Mouse (Mus musculus) thymus, postnatal 10 days (tissue): ENCODE measurements around the gene Memo1.
"Not testable (repeated sequence)": the region's sequence is repeated elsewhere in the genome, so short reads cannot be mapped to it uniquely, and the experiment has no call there.

Experiments
- DNase-seq, 2 experiments: peaks; one replicate each; pipeline ENCODE4 v3.0.0; 2021; ENCODE audit warnings: low spot score in 2 of 2

The Memo1 gene

GRCm38 (mm10) chr17:74262415-74262814 lies 32.9 kb downstream of the Memo1 start:
- no peak for DNase-seq

GRCm38 (mm10) chr17:74245284-74245683 lies 50.0 kb downstream of the Memo1 start:
- no peak for DNase-seq

DNA sequence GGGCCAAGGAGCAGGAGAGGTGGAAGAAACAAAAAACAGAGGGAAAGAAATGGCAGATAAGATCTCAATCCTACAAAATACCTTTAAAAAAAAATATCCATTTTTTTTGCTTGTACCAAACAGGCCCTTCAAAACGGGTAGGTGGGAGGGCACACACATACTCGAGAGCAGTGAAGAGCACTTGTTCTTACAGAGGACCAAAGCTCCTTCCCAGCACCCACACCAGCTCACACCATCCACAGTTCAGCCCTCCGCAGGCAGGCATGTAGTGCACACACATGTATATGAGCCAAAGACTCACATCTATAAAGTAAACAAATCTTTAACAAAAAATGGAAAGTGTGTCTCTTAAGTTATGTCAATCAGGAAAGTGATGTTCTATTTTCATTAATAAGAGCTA lies 52.5 kb downstream of the Memo1 start:
- no peak for DNase-seq

DNA sequence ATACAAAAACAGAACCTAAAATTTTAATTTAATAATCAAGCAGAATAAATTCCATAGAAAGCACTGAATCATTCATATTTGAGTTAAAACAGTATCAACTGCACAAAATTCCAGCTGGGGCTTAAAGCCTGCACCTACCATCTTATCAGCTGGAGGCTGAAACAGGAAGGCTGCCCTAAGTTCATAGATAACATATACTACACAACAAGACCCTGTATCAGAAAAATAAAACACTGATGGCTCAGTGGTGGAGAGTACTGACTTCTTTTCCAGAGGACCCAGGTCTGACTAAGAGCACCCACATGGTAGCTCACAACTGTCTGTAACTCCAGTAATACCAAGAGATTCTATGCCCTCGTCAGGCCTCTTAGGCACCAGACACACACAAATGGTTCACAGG lies 55.0 kb downstream of the Memo1 start:
- no peak for DNase-seq

GRCm38 (mm10) chr17:74228131-74228759 lies 67.1 kb downstream of the Memo1 start:
- DNase-seq, result no peak

DNA sequence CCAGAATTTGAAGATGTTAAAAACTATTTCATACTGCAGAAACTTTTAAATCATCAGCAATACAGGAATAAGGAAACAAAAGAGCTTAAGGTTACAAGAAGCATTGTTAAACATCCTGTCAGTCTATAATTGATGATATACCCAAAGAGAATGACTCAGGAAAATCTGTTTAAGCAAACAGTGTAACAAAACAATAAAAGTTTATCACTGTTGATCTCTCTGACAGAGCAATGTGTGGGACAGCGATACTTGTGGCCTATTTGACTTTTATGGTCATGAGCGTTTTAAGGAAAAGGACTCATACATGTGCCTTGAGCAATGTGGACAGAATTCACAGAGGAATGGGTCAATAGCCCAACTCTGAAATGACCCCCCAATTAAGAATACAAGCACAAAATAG lies 78.0 kb downstream of the Memo1 start:
- no peak for DNase-seq

DNA sequence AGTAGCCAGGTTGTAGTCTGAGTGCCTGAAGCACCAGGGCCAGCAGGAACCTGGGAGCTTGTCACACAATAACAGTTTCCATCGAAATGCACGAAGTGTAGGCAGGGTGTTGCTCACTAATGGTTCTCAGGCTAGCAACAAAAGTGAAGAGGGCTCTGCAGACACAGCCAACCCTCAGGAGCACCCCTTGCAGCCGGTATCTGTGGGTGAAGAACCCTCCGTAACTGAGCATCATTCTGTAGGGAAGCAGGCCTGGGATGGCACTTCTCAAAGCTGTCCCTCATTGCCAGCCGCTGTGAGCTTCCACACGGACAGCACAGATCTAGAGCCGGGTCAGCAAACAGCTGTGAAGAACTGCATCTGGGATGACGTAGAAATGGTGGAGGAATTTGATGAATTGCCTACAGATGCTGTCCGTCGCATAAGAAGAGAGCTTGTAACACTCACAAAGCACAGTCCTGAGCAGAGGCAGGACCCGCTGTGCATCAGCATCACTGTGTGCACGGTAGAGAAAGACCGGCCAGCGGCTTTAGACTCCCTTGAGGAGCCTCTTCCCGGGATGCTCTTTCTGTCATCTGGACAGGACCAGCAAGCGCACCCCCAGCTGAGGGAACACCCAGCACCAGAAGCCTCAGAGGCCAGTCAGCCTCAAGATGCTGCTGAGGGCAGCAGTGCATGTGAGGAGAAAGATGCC lies 82.3 kb downstream of the Memo1 start:
- DNase-seq, result not testable (repeated sequence)

DNA sequence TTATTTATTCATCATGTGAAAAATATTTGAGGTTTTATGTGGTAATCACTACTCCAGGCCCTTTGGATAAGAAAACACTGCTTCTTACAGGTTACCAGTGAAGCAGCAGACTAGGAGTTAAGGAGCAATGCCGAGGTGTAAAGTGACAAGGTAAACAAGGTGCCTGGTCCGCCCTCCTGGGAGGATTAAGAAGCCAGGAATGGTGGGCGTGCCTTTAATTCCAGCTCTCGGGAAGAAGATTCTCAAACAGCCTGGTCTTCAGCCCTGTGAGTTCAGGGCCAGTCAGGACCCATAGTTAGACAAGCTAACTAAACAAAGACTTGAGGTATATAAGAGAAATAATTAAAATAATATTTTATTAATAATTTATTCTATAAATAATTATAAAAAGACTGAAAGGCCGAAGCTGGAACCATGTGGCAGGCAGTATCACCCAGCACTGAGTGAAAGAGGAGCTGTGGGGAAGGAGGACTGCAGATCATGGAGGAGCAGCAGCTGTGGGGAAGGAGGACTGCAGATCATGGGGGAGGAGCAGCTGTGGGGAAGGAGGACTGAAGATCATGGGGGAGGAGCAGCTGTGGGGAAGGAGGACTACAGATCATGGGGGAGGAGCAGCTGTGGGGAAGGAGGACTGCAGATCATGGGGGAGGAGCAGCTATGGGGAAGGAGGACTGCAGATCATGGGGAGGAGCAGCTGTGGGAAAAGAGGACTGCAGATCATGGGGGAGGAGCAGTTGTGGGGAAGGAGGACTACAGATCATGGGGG lies 86.0 kb downstream of the Memo1 start:
- DNase-seq, result no peak

- no peak for DNase-seq
Measured at GRCm38 (mm10) chr17:74195943-74196342, 99.4 kb downstream of the Memo1 start.

DNA sequence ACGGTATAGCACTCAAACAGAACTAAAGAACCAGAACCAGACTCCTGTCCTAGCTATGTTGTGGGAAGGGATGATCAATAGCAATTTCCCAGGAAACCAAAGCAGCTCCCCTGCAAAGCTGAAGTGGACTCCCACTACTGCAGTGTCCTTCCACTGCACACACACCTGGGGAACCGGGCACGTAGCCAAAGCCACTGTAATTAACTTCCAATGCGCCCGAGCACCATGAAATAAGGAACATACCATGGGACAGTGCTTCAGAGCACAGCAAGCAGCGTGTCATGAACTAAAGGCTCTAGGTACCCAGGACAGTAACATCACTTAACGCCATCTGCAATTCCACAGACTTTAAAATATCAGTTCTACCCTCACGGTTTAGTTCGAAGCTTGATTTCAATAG lies 100.6 kb downstream of the Memo1 start:
- DNase-seq, result no peak

- no peak for DNase-seq
Measured at GRCm38 (mm10) chr17:74193463-74193862, 101.9 kb downstream of the Memo1 start.

DNA sequence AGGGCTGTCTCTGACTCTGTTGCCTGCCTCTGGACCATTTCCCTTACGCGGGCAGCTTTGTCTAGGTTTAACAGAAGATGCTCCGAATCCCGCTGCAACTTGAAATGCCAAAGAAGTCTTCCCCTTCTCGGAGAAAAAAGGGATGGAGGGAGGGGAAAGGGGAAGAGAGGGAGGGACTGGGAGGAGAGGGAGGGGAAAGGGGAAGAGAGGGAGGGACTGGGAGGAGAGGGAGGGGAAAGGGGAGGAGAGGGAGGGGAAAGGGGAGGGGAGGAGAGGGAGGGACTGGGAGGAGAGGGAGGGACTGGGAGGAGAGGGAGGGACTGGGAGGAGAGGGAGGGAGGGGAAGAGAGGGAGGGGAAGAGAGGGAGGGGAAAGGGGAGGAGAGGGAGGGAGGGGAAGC lies 103.9 kb downstream of the Memo1 start:
- no peak for DNase-seq

- no peak for DNase-seq
Measured at GRCm38 (mm10) chr17:74186197-74186596, 109.1 kb downstream of the Memo1 start.

DNA sequence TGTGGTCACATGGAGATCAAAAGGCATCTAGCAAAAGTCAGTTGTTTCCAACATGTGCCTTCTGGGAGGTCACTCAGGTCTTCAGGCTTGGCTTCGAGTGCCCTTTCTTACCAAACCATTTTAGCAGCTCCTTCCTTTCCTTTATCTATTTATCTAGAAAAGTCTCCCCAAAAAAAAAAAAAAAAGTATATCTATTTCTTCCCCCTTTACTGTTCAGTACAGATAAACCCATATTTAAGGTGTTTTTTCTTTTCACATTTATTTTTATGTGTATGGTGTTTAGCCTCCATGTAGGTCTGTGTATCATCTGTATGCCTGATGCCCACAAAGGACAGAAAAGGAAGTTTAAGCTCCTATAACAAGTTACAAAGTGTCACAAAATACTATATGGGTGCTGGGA lies 110.6 kb downstream of the Memo1 start:
- DNase-seq, result no peak

DNA sequence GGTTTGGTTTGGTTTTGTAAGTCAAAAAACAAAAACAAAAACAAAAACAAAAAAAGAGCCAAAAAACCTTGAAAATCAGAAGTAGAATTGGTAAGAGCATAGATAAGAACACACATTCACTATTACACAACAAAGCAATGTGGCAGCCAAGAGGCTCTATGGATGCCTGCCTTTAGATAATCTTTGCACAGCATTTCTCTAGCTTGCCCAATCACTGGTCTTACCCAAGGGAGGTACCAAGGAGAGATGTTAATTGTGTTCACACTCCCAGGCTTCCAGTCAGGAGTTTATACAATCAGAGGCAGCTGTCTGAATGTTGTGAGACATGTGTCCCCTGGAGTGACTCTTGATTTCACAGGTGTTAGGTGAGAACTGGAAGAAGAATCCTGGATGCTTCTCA lies 114.4 kb downstream of the Memo1 start:
- DNase-seq, result no peak

GRCm38 (mm10) chr17:74179640-74180039 lies 115.7 kb downstream of the Memo1 start:
- DNase-seq, result not testable (repeated sequence)

GRCm38 (mm10) chr17:74173726-74174125 lies 121.6 kb downstream of the Memo1 start:
- no peak for DNase-seq

DNA sequence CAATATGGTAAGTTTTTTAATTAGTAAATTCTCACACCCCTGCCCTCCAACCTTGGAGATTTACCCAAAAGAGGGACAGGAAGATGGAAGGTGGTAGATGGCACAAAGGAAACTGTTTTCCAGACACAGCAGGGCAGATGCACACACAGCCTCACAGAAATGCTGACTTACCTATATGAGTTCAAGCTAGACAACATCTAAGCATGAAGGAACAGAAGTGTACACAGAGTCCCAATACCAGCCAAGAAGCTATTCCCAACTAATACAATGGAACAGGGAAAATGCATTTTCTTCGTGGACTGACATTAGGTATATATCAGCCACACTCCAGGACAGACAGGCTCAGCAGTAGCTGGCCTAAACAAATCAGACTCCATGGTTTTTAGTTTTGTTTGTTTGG lies 122.5 kb downstream of the Memo1 start:
- DNase-seq, result no peak

- DNase-seq, result peak; percentile 69 to 72
Measured at GRCm38 (mm10) chr17:74159443-74159894, 135.9 kb downstream of the Memo1 start.

GRCm38 (mm10) chr17:74158161-74158560 lies 137.2 kb downstream of the Memo1 start:
- no peak for DNase-seq
